Mouse (Mus musculus): ENCODE measurements at regions not wholly inside any gene's neighbourhood (a gene's known extent, or its start where the extent isn't known, plus 50 kb on each side); places are given as distances from the start of the nearest gene placed in this dataset.

- no peaks in the 10 kb centered on the region for H3K79me2 ChIP-seq (ENCODE audit: control insufficient read depth, insufficient read depth, low read length)
- H3K27me3 ChIP-seq (ENCODE audit: control insufficient read depth, insufficient read depth, low read length) = no peaks in the 10 kb centered on the region
- no peak for DNase-seq (ENCODE audit: extremely low read depth, low read depth, low spot score)
- no peaks in the 10 kb centered on the region for H3K36me3 ChIP-seq (ENCODE audit: control insufficient read depth, insufficient read depth, low read length)
- H3K9ac ChIP-seq (ENCODE audit: low read depth, low read length) = no peak overlapping the region
- no peak overlapping the region for H3K4me3 ChIP-seq (ENCODE audit: insufficient read depth, low read depth, low read length)
- TF ChIP-seq POLR2A (IDR thresholded peaks at IDR 0.05; ENCODE audit: extremely low read depth, insufficient read depth, low read length) (no peak), CTCF (IDR thresholded peaks at IDR 0.05; ENCODE audit: low read depth, low read length) (no peak)
- WGBS = 87% methylated on average over 5 of the region's 5 CpGs
- H3K27ac ChIP-seq (replicated peaks; ENCODE audit: insufficient read depth, low read depth, low read length) = no peak overlapping the region
- no peaks in the 10 kb centered on the region for H3K4me1 ChIP-seq (ENCODE audit: control insufficient read depth, insufficient read depth, low read length)
These were observed 792.8 kb downstream of the Nr2f2 start for GRCm38 (mm10) chr7:69573730-69574129.

GRCm38 (mm10) chr7:69572626-69573394 lies 793.7 kb downstream of the Nr2f2 start:
- WGBS = 84% methylated on average over 7 of the region's 7 CpGs
- Histone ChIP-seq H3K79me2 (ENCODE audit: control insufficient read depth, insufficient read depth, low read length) (no peaks in the 10 kb centered on the region), H3K27me3 (ENCODE audit: control insufficient read depth, insufficient read depth, low read length) (no peaks in the 10 kb centered on the region), H3K36me3 (ENCODE audit: control insufficient read depth, insufficient read depth, low read length) (no peaks in the 10 kb centered on the region), H3K27ac (replicated peaks; ENCODE audit: insufficient read depth, low read depth, low read length) (no peak overlapping the region), H3K4me3 (ENCODE audit: insufficient read depth, low read depth, low read length) (no peak overlapping the region), H3K9ac (ENCODE audit: low read depth, low read length) (no peak overlapping the region), H3K4me1 (ENCODE audit: control insufficient read depth, insufficient read depth, low read length) (no peaks in the 10 kb centered on the region)
- no peak for TF ChIP-seq CTCF (IDR thresholded peaks at IDR 0.05; ENCODE audit: low read depth, low read length)
- no peak for DNase-seq (ENCODE audit: extremely low read depth, low read depth, low spot score)

- H3K4me1 ChIP-seq (ENCODE audit: control insufficient read depth, insufficient read depth, low read length) = no peaks in the 10 kb centered on the region
- H3K36me3 ChIP-seq (ENCODE audit: control insufficient read depth, insufficient read depth, low read length) = no peaks in the 10 kb centered on the region
- H3K27ac ChIP-seq (replicated peaks; ENCODE audit: insufficient read depth, low read depth, low read length) = no peak overlapping the region
- WGBS = 83% methylated on average over 4 of the region's 4 CpGs
- no peak for TF ChIP-seq CTCF (IDR thresholded peaks at IDR 0.05; ENCODE audit: low read depth, low read length)
- no peak for TF ChIP-seq POLR2A (IDR thresholded peaks at IDR 0.05; ENCODE audit: extremely low read depth, insufficient read depth, low read length)
- H3K79me2 ChIP-seq (ENCODE audit: control insufficient read depth, insufficient read depth, low read length) = no peaks in the 10 kb centered on the region
- no peak overlapping the region for H3K4me3 ChIP-seq (ENCODE audit: insufficient read depth, low read depth, low read length)
- H3K9ac ChIP-seq (ENCODE audit: low read depth, low read length) = no peak overlapping the region
- H3K27me3 ChIP-seq (ENCODE audit: control insufficient read depth, insufficient read depth, low read length) = no peaks in the 10 kb centered on the region
- no peak for DNase-seq (ENCODE audit: extremely low read depth, low read depth, low spot score)
These were observed 799.6 kb downstream of the Nr2f2 start for GRCm38 (mm10) chr7:69566949-69567348.

GRCm38 (mm10) chr7:69564432-69564831 lies 802.1 kb downstream of the Nr2f2 start:
- 89% methylated on average over 2 of the region's 2 CpGs for WGBS
- TF ChIP-seq CTCF (IDR thresholded peaks at IDR 0.05; ENCODE audit: low read depth, low read length) (no peak), POLR2A (IDR thresholded peaks at IDR 0.05; ENCODE audit: extremely low read depth, insufficient read depth, low read length) (no peak)

GRCm38 (mm10) chr7:69554776-69555175 lies 805.7 kb upstream of the Arrdc4 start:
- 85% methylated on average over 8 of the region's 8 CpGs for WGBS

More at GRCm38 (mm10) chr7:69564432-69564831, 802.1 kb downstream of the Nr2f2 start:
- H3K4me1 ChIP-seq (ENCODE audit: control insufficient read depth, insufficient read depth, low read length) = no peaks in the 10 kb centered on the region
- no peaks in the 10 kb centered on the region for H3K27me3 ChIP-seq (ENCODE audit: control insufficient read depth, insufficient read depth, low read length)
- DNase-seq (ENCODE audit: extremely low read depth, low read depth, low spot score) = no peak
- no peak overlapping the region for H3K9ac ChIP-seq (ENCODE audit: low read depth, low read length)
- no peaks in the 10 kb centered on the region for H3K36me3 ChIP-seq (ENCODE audit: control insufficient read depth, insufficient read depth, low read length)
- H3K27ac ChIP-seq (replicated peaks; ENCODE audit: insufficient read depth, low read depth, low read length) = no peak overlapping the region
- H3K79me2 ChIP-seq (ENCODE audit: control insufficient read depth, insufficient read depth, low read length) = no peaks in the 10 kb centered on the region
- H3K4me3 ChIP-seq (ENCODE audit: insufficient read depth, low read depth, low read length) = no peak overlapping the region

GRCm38 (mm10) chr7:69553981-69554380 lies 804.9 kb upstream of the Arrdc4 start:
- Histone ChIP-seq H3K27me3 (ENCODE audit: control insufficient read depth, insufficient read depth, low read length) (no peaks in the 10 kb centered on the region), H3K27ac (replicated peaks; ENCODE audit: insufficient read depth, low read depth, low read length) (no peak overlapping the region), H3K9ac (ENCODE audit: low read depth, low read length) (no peak overlapping the region), H3K79me2 (ENCODE audit: control insufficient read depth, insufficient read depth, low read length) (no peaks in the 10 kb centered on the region), H3K4me3 (ENCODE audit: insufficient read depth, low read depth, low read length) (no peak overlapping the region), H3K4me1 (ENCODE audit: control insufficient read depth, insufficient read depth, low read length) (peaks cover 3% of the 10 kb centered on the region; the same call in 1 of the 2 replicates), H3K36me3 (ENCODE audit: control insufficient read depth, insufficient read depth, low read length) (no peaks in the 10 kb centered on the region)
- 90% methylated on average over 6 of the region's 6 CpGs for WGBS
- no peak for DNase-seq (ENCODE audit: extremely low read depth, low read depth, low spot score)
- TF ChIP-seq CTCF (IDR thresholded peaks at IDR 0.05; ENCODE audit: low read depth, low read length) = no peak
- TF ChIP-seq POLR2A (IDR thresholded peaks at IDR 0.05; ENCODE audit: extremely low read depth, insufficient read depth, low read length) = no peak

More at GRCm38 (mm10) chr7:69554776-69555175, 805.7 kb upstream of the Arrdc4 start:
- no peak overlapping the region for H3K27ac ChIP-seq (replicated peaks; ENCODE audit: insufficient read depth, low read depth, low read length)
- H3K4me1 ChIP-seq (ENCODE audit: control insufficient read depth, insufficient read depth, low read length) = peaks cover 3% of the 10 kb centered on the region; the same call in 1 of the 2 replicates
- no peaks in the 10 kb centered on the region for H3K27me3 ChIP-seq (ENCODE audit: control insufficient read depth, insufficient read depth, low read length)
- no peak overlapping the region for H3K4me3 ChIP-seq (ENCODE audit: insufficient read depth, low read depth, low read length)
- no peak overlapping the region for H3K9ac ChIP-seq (ENCODE audit: low read depth, low read length)
- no peaks in the 10 kb centered on the region for H3K36me3 ChIP-seq (ENCODE audit: control insufficient read depth, insufficient read depth, low read length)
- H3K79me2 ChIP-seq (ENCODE audit: control insufficient read depth, insufficient read depth, low read length) = no peaks in the 10 kb centered on the region
- no peak for DNase-seq (ENCODE audit: extremely low read depth, low read depth, low spot score)
- TF ChIP-seq POLR2A (IDR thresholded peaks at IDR 0.05; ENCODE audit: extremely low read depth, insufficient read depth, low read length) (no peak), CTCF (IDR thresholded peaks at IDR 0.05; ENCODE audit: low read depth, low read length) (no peak)

Measured in liver, adult 2 months (tissue).